Mouse (Mus musculus): ENCODE measurements around the gene Teddm1a. TPM values are rescaled to one million over a fixed set of nuclear protein-coding genes. Genes with fewer than 3 reads are reported as not detected.
A peak's percentile ranks its signal among the peaks of the same experiment; 100 is the strongest.
"Not testable (repeated sequence)": the region's sequence is repeated elsewhere in the genome, so short reads cannot be mapped to it uniquely, and the experiment has no call there.

The Teddm1a gene
- not detected in 2 replicates for polyA plus RNA-seq (2015; fragmentation: Nextera tagmentation; extraction: Ambion mirVana)

DNA sequence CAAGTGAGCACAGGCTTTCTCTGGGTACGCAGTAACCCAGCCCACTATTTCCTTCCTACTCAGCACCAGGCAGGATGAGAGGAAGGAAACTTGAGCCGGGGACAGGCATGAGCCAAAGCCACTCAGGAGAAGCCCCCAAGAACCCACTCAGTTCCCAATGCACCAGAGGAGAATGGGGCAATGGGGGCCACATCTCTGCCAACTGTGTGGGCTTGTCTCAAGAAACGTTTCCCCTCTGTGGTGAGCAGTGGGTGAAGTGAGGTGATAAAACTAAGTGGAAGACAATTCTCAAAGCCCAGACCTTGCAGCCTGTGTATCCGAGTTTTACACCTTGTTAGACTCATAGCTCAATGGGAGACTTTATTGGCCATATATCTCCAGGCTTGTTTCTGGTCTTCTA is at the start of gene Teddm1a:
Gene Teddm1a (plus strand): TSS at position 301 of the 400 bp plus-strand sequence.
- H3K4me1 ChIP-seq = peaks cover 4% of the 10 kb centered on the region; the same call in 1 of the 2 replicates
- no peaks in the 10 kb centered on the region for H3K27me3 ChIP-seq (replicated peaks)
- no peak within 1 kb of the TSS for H3K4me2 ChIP-seq
- 80% methylated on average over 4 of the region's 4 CpGs for WGBS
- H3K9ac ChIP-seq = no peak within 1 kb of the TSS
- no peak within 1 kb of the TSS for H3K4me3 ChIP-seq
- no peaks in the 10 kb centered on the region for H3K36me3 ChIP-seq (replicated peaks)
- no peaks in the 10 kb centered on the region for H3K9me3 ChIP-seq
- no peak for ATAC-seq (replicated peaks)
- H3K27ac ChIP-seq = no peak within 1 kb of the TSS

DNA sequence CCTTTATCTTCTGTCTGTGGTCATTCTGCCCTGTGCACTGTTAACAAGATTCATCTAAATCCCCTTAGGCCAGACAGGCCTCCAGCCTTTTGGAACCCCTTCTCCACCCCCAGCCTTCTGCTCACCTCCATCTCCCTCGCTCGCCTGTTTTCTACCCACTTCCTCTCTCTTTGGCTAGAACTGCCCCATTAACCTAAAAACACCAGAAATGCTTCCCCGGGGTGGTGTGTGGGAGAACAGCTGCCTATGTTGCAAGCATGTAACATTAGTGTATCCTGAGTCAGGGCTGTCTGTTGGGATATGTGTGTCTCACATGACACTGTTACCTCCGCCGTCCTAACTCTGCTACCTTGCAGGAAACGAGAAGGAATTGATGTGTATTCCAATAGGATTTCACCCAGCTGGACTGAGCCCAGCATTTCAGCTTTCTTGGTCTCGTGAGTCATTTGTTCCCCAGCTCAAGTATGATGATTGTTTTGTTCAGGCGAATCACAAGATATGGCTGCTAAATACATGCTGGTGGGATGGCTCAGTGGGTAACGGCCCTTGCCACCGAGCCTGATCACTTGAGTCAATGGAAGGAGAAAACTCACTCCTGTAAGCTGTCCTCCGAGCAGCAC is 49.3 kb upstream of the Teddm1a start:
- H3K9me3 ChIP-seq = no peaks in the 10 kb centered on the region
- ATAC-seq (replicated peaks) = no peak
- WGBS = 87% methylated on average over 11 of the region's 11 CpGs
- no peak overlapping the region for H3K4me2 ChIP-seq
- H3K27ac ChIP-seq = no peak overlapping the region
- no peaks in the 10 kb centered on the region for H3K36me3 ChIP-seq (replicated peaks)
- H3K9ac ChIP-seq = no peak overlapping the region
- no peak overlapping the region for H3K4me3 ChIP-seq
- H3K4me1 ChIP-seq = no peaks in the 10 kb centered on the region
- no peaks in the 10 kb centered on the region for H3K27me3 ChIP-seq (replicated peaks)

DNA sequence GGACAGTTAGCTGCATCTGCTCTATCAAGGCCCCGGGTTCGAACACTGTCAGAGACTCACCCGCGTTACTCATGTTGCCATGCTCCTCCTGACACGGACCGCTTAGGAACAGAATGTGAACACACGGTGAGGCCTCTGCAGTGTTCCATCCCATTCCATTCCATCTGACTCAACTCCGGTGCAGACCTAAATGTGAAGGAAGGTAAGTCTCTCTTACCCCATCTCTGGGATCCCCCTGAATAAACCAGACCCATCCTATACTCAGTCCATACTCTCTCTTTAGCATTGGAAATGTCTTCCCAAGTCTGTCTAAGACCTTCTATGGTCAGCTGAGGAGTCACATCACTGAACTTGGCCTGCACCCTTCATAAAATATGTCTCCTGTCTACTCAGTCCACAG is 47.5 kb upstream of the Teddm1a start, which contains the start of gene Rgsl1:
Gene Rgsl1 (minus strand): TSS at position 101 of the 400 bp plus-strand sequence.
- Histone ChIP-seq H3K27me3 (replicated peaks) (no peaks in the 10 kb centered on the region), H3K36me3 (replicated peaks) (no peaks in the 10 kb centered on the region), H3K9me3 (no peaks in the 10 kb centered on the region), H3K9ac (no peak within 1 kb of the TSS), H3K27ac (no peak within 1 kb of the TSS), H3K4me2 (no peak within 1 kb of the TSS), H3K4me1 (no peaks in the 10 kb centered on the region), H3K4me3 (no peak within 1 kb of the TSS)
- no peak for ATAC-seq (replicated peaks)
- 96% methylated on average over 8 of the region's 8 CpGs for WGBS

DNA sequence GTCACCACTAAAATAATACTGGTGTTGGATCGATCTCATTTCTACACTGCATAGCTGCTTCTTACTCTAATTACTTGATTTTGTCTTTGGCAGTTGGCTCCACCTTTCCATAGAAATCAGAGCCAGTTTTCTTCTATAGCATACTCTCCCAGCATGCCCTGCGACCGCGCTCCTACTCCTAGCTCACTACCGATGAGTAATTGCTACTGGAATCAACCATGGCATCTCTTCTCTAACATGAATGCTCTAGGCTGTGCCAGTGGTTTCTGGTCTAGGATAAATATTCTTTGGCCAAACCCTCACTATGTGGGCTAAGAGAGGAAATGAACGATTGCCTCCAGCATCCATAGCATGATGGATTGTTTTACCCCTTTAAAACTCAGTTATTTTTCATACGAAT is 45.1 kb upstream of the Teddm1a start:
- Histone ChIP-seq H3K4me1 (no peaks in the 10 kb centered on the region), H3K9ac (no peak overlapping the region), H3K27ac (no peak overlapping the region), H3K4me3 (no peak overlapping the region), H3K4me2 (no peak overlapping the region), H3K9me3 (no peaks in the 10 kb centered on the region), H3K27me3 (replicated peaks) (no peaks in the 10 kb centered on the region), H3K36me3 (replicated peaks) (no peaks in the 10 kb centered on the region)
- 93% methylated on average over 7 of the region's 7 CpGs for WGBS
- no peak for ATAC-seq (replicated peaks)

DNA sequence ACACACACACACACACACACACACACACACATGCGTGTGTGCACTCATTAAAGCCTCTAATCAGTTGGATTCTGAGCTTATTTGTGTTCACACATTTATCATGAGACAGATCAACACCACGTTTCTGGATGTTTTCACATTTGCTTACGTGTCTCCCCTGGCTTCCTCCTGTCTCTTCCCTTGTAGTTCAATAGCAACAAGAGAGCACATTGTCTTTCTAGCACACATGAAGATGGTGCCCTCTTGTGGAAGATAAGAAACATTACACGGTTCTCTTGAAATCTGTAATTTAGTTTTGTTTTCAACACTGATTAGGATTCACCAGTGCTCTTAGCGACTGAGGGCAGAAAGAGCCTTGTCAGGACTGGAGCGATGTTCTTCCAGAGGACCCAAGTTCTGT is 44.7 kb upstream of the Teddm1a start:
- no peaks in the 10 kb centered on the region for H3K4me1 ChIP-seq
- H3K4me2 ChIP-seq = no peak overlapping the region
- 26% methylated on average over 6 of the region's 6 CpGs for WGBS
- H3K27ac ChIP-seq = no peak overlapping the region
- no peak for ATAC-seq (replicated peaks)
- no peaks in the 10 kb centered on the region for H3K9me3 ChIP-seq
- H3K9ac ChIP-seq = no peak overlapping the region
- H3K4me3 ChIP-seq = no peak overlapping the region
- no peaks in the 10 kb centered on the region for H3K27me3 ChIP-seq (replicated peaks)
- no peaks in the 10 kb centered on the region for H3K36me3 ChIP-seq (replicated peaks)

DNA sequence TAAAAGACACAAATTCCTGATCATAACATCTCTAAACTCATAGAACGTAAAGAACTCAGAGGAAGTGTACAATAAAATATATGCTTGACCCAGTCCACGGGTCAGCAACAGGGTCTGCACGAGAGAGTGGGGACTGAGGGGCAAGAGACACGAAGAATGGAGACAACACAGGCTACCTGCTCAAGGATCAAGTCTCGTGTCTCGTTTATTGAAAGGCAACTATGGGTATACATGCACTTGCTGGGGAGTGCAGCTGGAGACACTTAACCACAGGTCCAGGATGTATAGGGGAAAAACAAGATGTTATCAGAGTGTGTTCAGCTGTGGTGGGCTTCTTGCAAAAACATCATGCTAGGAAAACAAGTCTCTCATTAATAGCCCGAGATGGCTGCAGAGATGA is 38.8 kb upstream of the Teddm1a start:
- ATAC-seq (replicated peaks); H3K27me3 ChIP-seq (replicated peaks); H3K36me3 ChIP-seq (replicated peaks); H3K4me1 ChIP-seq; H3K9ac ChIP-seq; H3K27ac ChIP-seq; H3K9me3 ChIP-seq; H3K4me3 ChIP-seq; H3K4me2 ChIP-seq: not testable (repeated sequence)
- 82% methylated on average over 7 of the region's 7 CpGs for WGBS

DNA sequence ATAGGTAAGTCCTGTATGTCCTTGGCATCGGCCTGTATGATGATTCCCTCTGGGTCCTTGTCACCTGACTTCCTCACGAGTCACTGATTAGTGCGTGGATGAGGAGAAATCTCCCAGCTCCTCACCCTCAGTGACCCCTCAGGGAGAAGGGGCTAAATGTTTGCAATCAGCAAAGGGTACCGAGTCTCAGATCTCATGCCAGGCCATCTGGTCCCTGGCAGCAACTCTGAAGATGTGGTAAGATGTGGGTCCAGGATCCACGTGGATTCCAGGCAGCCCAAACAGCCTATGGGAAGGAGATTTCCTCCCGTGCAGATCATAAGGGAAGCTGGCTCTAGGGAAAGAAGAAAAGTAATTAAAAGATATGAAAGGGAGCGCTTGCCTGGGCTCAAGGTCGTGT is 35.6 kb upstream of the Teddm1a start:
- no peak overlapping the region for H3K9ac ChIP-seq
- no peak for ATAC-seq (replicated peaks)
- H3K4me1 ChIP-seq = no peaks in the 10 kb centered on the region
- no peaks in the 10 kb centered on the region for H3K27me3 ChIP-seq (replicated peaks)
- 72% methylated on average over 8 of the region's 8 CpGs for WGBS
- H3K4me3 ChIP-seq = no peak overlapping the region
- H3K36me3 ChIP-seq (replicated peaks) = no peaks in the 10 kb centered on the region
- H3K4me2 ChIP-seq = no peak overlapping the region
- H3K27ac ChIP-seq = no peak overlapping the region
- no peaks in the 10 kb centered on the region for H3K9me3 ChIP-seq

DNA sequence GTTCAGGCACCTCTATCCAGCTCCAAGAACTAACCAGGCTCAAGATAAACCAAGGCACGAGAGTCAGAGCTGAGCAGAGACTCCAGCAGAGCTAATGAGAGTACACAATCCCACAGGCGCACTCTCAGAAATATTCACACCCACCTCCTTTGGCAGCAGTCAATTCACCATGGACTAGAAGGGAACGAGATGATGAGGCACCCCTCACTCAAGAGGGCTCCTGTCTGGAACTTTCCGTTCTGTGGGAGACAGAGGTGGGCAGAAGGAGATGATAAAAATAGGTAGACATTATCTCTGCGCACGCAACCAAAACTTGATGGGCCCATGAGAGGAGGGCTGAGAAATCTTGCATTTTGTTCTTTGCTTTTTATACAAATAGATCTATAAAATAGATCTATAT is 17.5 kb upstream of the Teddm1a start, which contains the start of gene Teddm1b:
Gene Teddm1b (plus strand): TSS at position 301 of the 400 bp plus-strand sequence.
- 87% methylated on average over 6 of the region's 6 CpGs for WGBS
- Histone ChIP-seq H3K27ac (no peak within 1 kb of the TSS), H3K36me3 (replicated peaks) (no peaks in the 10 kb centered on the region), H3K9ac (no peak within 1 kb of the TSS), H3K27me3 (replicated peaks) (no peaks in the 10 kb centered on the region), H3K4me3 (no peak within 1 kb of the TSS), H3K4me1 (no peaks in the 10 kb centered on the region), H3K4me2 (no peak within 1 kb of the TSS), H3K9me3 (no peaks in the 10 kb centered on the region)
- ATAC-seq (replicated peaks) = no peak

DNA sequence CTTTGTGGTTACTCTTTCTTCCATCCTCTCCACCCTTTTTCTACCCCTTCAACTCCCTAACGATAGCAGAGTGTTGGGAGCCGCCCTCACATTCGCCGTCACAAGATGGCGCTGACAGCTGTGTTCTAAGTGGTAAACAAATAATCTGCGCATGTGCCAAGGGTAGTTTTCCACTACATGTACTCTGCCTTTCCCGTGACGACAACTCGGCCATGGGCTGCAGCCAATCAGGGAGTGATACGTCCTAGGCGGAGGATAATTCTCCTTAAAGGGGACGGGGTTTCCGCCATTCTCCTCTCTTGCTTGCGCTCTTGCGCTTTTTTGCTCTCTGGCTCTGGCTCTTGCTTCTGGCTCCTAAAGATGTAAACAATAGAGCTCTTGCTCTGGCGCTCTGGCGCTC is 11.2 kb upstream of the Teddm1a start:
- H3K4me3 ChIP-seq; H3K9ac ChIP-seq; H3K27me3 ChIP-seq (replicated peaks); H3K36me3 ChIP-seq (replicated peaks); H3K4me2 ChIP-seq; H3K9me3 ChIP-seq; H3K4me1 ChIP-seq; ATAC-seq (replicated peaks); H3K27ac ChIP-seq: not testable (repeated sequence)
- WGBS = 96% methylated on average over 17 of the region's 17 CpGs

DNA sequence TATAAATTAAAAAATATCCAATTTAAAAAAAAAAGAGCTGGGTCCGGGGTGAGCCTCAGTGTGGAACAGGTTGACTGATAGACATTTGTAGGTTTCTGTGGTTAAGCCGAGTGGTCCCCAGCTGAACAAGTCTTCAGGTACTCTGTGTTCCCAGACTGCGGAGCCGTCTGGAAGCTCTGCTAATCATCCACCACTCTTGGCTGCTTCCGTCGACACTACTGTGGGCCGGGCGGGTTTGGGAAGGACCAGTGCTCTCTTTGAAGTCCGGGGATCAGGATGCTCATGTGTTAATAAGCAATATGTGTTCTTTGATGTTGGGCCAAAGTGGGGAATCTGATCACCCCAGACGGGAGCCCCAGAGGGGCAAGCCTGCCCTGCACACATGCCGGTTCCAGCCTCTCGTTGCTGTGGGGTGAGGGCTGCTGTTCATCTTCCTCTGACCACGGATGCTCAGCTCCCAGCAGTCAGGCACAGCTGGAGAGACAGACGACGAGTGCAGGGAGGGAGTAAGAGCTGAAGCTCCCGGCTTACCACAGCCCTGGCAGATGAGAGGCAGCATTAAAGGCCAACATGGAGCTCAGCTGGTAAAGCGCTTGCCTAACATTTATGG is 5.4 kb upstream of the Teddm1a start:
- Histone ChIP-seq H3K4me2 (no peak overlapping the region), H3K27me3 (replicated peaks) (no peaks in the 10 kb centered on the region), H3K27ac (peak overlapping the region; percentile 46), H3K4me1 (0 out of 2 replicates have a peak, but pooled peaks cover 4% of the 10 kb centered on the region), H3K9me3 (no peaks in the 10 kb centered on the region), H3K36me3 (replicated peaks) (no peaks in the 10 kb centered on the region), H3K4me3 (no peak overlapping the region), H3K9ac (no peak overlapping the region)
- 33% methylated on average over 17 of the region's 17 CpGs for WGBS
- ATAC-seq (replicated peaks) = peak; percentile 80

DNA sequence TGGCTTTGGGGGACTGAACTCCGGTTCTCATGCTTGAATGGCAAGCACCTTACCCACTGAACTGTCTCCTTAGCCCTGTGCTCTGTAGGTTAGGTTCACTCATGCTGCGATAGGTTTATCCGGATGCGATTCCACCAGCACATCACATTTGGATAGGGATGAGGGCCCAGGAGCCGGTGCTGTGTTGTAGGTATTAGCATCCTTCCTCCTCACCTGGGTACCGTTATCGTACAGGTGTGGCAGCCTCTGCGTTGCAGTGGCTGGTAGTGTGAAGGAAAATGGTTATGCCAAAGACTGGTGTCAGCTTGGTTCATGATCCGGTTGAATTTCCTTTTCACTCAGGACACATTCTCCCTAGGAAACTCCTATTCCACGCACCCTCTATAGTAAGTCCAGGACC is 1.4 kb upstream of the Teddm1a start:
- H3K4me2 ChIP-seq = no peak overlapping the region
- 95% methylated on average over 10 of the region's 10 CpGs for WGBS
- H3K9me3 ChIP-seq = no peaks in the 10 kb centered on the region
- H3K4me1 ChIP-seq = peaks cover 5% of the 10 kb centered on the region; the same call in 1 of the 2 replicates
- ATAC-seq (replicated peaks) = no peak
- H3K27ac ChIP-seq = no peak overlapping the region
- H3K36me3 ChIP-seq (replicated peaks) = no peaks in the 10 kb centered on the region
- no peak overlapping the region for H3K9ac ChIP-seq
- H3K4me3 ChIP-seq = no peak overlapping the region
- H3K27me3 ChIP-seq (replicated peaks) = no peaks in the 10 kb centered on the region

DNA sequence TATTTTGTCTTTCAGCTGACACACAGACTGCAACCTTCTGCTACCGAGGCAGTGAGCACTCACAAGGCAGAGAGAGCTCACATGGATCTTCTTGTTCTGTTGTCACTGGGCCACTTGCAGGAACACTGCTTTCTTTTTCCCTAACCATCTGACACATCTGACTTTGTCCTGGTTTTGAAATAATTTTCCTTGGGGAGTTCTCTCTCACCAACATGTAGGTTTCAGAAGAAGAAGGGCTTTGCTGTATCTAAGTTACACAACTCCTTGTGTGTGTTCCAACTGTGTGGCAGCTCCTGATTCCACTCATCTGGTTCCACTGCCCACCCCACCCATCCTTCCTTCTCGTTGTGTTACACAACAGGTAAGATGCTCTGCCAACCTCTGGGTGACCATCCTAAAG is 2.2 kb downstream of the Teddm1a start:
- Histone ChIP-seq H3K9ac (no peak overlapping the region), H3K27me3 (replicated peaks) (no peaks in the 10 kb centered on the region), H3K4me3 (no peak overlapping the region), H3K27ac (no peak overlapping the region), H3K9me3 (no peaks in the 10 kb centered on the region), H3K4me2 (no peak overlapping the region), H3K4me1 (peaks cover 5% of the 10 kb centered on the region), H3K36me3 (replicated peaks) (no peaks in the 10 kb centered on the region)
- no peak for ATAC-seq (replicated peaks)
- WGBS = 80% methylated on average over 2 of the region's 2 CpGs
